Mouse (Mus musculus) T-cell, adult 2 months (primary cell): Measurements from ENCODE around the gene Rtkn.
A peak's percentile ranks its signal among the peaks of the same experiment; 100 is the strongest.

ENCODE experiments used
- DNase-seq: peaks from one replicate; pipeline ENCODE4 v3.0.0; 2022; ENCODE audit warnings: low spot score

Gene Rtkn

DNA sequence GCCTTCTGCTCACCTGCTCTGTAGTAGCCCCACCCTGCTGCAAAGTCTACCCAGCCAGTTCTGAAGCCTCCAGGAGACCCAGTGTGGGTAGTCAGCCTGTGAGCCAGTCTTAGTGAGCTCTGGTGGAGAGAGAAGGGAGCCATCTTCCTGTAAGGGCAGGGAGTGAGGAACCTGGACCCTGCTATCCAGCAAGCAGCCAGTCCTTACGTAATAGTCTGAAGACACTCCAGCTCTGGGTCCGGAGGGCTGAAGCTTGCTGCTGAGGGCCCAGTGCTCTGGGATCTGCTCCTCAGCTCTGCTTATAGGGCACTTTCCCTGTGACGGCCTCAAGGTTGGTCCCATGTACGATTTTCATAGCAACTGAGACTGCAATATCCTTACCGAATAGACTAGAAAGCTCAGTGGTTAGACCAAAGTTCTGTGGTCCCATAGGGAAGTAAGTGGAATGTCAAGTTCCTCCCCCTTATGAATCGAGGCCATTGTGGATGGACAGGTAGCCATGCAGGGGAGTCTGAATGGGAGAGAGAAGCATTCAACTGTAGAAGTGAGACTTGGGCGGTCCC, at the start of gene Rtkn:
Gene Rtkn, plus strand, starts transcription at position 513 of the 563 bp plus-strand sequence.
- DNase-seq, result no peak

GRCm38 (mm10) chr6:83086121-83087035, 48.9 kb upstream of the Rtkn start, which contains the start of gene Lbx2:
TSS of gene Lbx2 (plus strand) at chr6:83086367.
- DNase-seq, result no peak

DNA sequence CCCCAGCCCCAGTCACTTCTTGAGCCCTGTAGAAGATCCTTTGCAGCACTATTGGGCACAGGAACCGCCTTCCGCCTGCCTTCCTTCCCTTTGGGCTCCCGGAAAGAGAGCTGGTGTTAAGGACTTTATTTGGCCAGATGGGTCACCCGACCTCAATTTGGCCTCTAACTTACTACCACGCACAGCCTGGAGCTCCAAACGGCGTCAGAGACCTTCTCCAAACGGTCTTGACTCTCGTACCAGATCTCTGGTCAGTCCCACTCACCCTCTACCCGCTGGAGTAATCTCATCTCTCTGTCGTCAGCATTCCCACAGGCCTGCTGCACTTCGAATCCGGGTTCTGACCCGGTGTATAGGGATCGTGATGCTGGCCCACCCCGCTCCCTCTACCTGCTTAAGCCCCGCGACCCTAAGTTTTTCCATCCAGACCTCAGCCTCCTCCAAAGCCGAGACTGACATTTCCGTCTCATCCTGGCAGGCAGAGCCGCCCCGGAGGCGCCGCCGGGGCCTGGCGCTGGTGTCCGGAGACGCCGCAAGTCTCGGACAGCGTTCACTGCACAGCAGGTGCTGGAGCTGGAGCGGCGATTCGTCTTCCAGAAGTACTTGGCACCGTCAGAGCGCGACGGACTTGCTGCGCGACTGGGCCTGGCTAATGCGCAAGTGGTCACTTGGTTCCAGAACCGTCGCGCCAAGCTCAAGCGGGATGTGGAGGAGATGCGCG, 47.9 kb upstream of the Rtkn start:
- DNase-seq, result no peak

- no peak for DNase-seq
Measured at GRCm38 (mm10) chr6:83087926-83088260, 47.4 kb upstream of the Rtkn start.

- no peak for DNase-seq
Measured at GRCm38 (mm10) chr6:83092416-83093127, 42.7 kb upstream of the Rtkn start.

DNA sequence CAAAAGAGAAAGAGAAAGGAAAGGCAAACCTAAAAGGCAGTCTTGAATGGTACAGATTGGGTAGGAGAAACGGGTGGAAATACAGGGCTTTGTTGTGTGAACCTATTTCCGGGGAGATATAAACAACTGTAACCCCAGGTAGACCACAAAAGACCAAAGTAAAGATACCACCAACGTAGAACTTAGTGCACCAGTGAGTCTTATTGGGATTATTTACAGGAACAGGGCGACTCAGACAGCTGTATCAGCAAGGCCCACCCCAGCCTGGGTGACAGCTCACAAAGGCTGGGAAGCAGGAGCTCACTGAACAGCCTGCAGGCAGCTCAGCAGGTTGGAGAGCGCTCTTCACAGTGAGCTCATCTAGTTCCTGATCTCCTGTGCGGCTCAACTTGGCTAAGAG, 39.3 kb upstream of the Rtkn start:
- DNase-seq, result peak; percentile 81

DNA sequence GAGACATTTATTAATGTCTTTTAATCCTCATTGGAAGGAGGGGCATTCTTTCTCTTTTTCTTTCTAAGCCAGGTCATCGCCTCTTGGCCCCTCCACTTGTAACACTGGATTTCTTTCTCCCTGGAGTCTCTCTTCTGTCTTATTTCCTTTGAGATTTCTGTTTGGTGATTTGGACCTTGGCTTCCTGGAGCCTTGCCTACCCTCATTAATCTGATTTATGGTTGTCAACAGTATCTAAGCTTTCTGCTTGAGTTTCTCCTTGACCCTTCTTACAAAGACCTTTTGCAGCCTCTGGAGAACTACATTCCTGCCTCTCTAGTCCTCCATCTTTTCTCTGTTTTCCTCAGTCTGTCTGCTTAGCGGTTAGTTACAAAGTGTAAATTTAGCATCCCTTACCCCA, 36.9 kb upstream of the Rtkn start:
- DNase-seq, result no peak

- DNase-seq, result peak; percentile 88
Measured at GRCm38 (mm10) chr6:83101316-83101687, 34.0 kb upstream of the Rtkn start, which contains the start of the genes Ccdc142 and Gm42688. TSS of gene Ccdc142 (plus strand) at chr6:83101601. TSS of gene Gm42688 (plus strand) at chr6:83101617.

- DNase-seq, result peak; percentile 73
Measured at GRCm38 (mm10) chr6:83101688-83102556, 33.3 kb upstream of the Rtkn start.

DNA sequence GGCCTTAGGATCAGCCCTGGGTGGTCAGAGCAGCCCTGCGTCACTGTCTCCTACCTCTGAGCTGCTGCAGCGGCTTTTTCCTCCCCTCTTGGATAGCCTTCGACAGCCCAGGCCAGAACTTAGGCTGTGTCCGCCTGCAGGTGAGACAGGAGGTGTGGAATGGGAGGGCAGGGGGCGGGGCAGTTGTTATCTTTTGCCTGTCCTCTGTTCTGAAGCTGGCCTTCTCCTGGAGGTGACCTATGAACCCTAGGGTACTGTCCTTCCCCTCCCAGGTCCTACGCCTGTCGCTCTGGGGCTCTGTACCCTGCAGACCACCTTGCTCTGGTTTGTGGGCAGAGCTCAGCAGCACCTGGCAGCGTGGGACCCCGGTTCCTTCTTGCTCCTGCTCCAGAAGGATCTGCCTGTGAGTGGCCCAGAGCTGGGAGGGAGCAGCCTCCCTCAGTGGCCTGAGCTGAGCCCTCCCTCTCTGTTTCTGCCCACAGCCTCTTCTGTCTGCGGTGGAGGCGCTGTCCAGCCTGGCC, 32.1 kb upstream of the Rtkn start:
- DNase-seq, result no peak

GRCm38 (mm10) chr6:83104158-83104557, 31.1 kb upstream of the Rtkn start:
- no peak for DNase-seq

GRCm38 (mm10) chr6:83107566-83108400, 27.5 kb upstream of the Rtkn start:
- DNase-seq, result peak; percentile 76

DNA sequence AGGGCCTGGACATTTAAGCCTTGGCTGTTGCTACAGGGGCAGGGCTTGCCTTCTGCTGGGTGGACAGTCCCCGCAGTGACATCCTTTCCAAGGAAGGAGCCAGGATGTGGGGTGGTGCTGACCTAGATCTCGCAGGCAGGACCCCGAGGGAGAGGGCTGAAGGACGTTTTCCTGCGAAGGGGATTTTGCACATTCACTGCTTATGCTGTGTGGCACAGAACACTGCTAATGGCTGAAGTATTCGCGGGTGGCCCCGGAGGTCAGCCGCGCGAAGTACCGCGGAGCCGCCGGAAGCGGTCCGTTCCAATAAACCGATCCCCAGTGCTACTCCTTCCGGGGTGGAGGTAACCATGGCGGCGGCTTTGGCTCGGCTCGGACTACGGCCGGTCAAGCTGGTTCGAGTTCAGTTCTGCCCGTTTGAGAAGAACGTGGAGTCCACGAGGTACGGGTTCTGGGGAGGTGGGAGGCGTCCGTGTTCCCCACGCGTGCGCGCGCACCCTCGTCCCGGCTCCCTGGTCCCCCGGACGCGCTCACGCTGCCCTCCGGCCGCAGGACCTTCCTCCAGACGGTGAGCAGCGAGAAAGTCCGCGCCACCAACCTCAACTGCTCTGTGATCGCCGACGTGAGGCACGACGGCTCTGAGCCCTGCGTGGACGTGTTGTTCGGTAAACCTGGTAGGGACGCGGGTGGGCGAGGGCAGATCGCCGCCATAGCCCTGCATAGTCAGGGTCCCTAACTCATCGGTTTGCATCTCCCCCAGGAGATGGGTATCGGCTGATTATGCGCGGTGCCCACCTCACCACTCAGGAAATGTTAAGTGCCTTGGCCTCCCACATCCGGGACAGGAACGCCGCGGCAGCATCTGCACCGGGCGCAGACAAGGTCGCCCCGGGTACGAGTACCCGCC, 26.2 kb upstream of the Rtkn start, which contains the start of gene Mrpl53:
Gene Mrpl53, plus strand, starts transcription at position 279 of the 907 bp plus-strand sequence.
- DNase-seq, result peak; percentile 63

- no peak for DNase-seq
Measured at GRCm38 (mm10) chr6:83111510-83112136, 23.6 kb upstream of the Rtkn start.

GRCm38 (mm10) chr6:83115011-83115671, 20.1 kb upstream of the Rtkn start, which contains the start of gene Mogs:
TSS of gene Mogs (plus strand) at chr6:83115496.
- peak; percentile 87 for DNase-seq

GRCm38 (mm10) chr6:83115682-83116372, 19.4 kb upstream of the Rtkn start:
- DNase-seq, result peak; percentile 54
